ENCODE assay signal across 8 mouse cellular contexts in the genomic region with DNA sequence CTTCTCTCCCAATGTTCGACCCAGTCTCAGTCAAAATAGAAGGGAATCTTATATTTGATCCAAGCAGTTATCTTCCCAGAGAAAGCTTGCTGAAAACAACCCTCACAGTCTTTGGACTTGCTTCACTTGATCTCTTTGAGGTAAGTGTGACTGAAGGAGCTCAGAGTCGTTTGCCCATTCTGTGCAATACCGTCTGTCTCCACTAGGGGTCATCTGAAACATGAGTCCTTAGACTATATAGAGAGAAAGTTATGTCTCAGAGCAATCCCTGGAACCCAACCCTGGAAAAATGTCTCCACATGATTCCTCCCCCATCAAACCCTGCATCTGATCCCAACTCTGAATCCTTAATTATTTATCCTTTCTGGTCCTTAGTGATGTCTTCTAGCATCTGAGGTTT. TPM values are rescaled to one million over a fixed set of nuclear protein-coding genes. Genes with fewer than 3 reads are reported as not detected.
DNase-seq lines count a peak whose midpoint lies in the region; ATAC-seq lines count a peak whose summit lies in the region.

No protein-coding gene starts in this region.

- H3K9ac ChIP-seq in kidney, embryonic 16.5 days (replicated peaks; ENCODE audit: low read length): no peak overlapping the region
- no peak overlapping the region for H3K9ac ChIP-seq in intestine, embryonic 15.5 days

- no peak overlapping the region for H3K4me2 ChIP-seq in kidney, embryonic 16.5 days (replicated peaks; ENCODE audit: low read depth, low read length)
- H3K4me2 ChIP-seq in intestine, embryonic 15.5 days (replicated peaks): no peak overlapping the region

- no peaks in the 10 kb centered on the region for H3K27me3 ChIP-seq in kidney, embryonic 16.5 days (ENCODE audit: insufficient read depth, low read length)
- H3K27me3 ChIP-seq in intestine, embryonic 15.5 days (replicated peaks): no peaks in the 10 kb centered on the region

- H3K4me1 ChIP-seq in kidney, embryonic 16.5 days (ENCODE audit: insufficient read depth, low read length): no peaks in the 10 kb centered on the region
- no peaks in the 10 kb centered on the region for H3K4me1 ChIP-seq in intestine, embryonic 15.5 days (replicated peaks)

- H3K27ac ChIP-seq in kidney, embryonic 16.5 days (ENCODE audit: low read length): no peak overlapping the region
- no peak overlapping the region for H3K27ac ChIP-seq in intestine, embryonic 15.5 days

- no peaks in the 10 kb centered on the region for H3K36me3 ChIP-seq in kidney, embryonic 16.5 days (ENCODE audit: insufficient read depth, low read length)
- H3K36me3 ChIP-seq in intestine, embryonic 15.5 days: no peaks in the 10 kb centered on the region

- WGBS in kidney, embryonic 16.5 days: 9% methylated on average over 3 of the region's 3 CpGs
- WGBS in intestine, embryonic 15.5 days: 10% methylated on average over 3 of the region's 3 CpGs

- DNase-seq in kidney, adult 18-20 months: peak; percentile 23
- peak; percentile 36 to 44 for DNase-seq in B cell, adult 2 months
- peak; percentile 20 for DNase-seq in WW6 (ENCODE audit: low read depth, low spot score)
- peak; percentile 77 for DNase-seq in embryo, embryonic 11 days
- peak; percentile 25 for DNase-seq in thymus, postnatal 25 days

- H3K9me3 ChIP-seq in kidney, embryonic 16.5 days (ENCODE audit: low read length): no peaks in the 10 kb centered on the region
- H3K9me3 ChIP-seq in intestine, embryonic 15.5 days: no peaks in the 10 kb centered on the region

- no peak for ATAC-seq in kidney, embryonic 16.5 days (ENCODE audit: low FRiP score, low TSS enrichment)
- peak; percentile 56; the same call in 1 of the 2 replicates for ATAC-seq in intestine, embryonic 15.5 days
- peak; percentile 77 for ATAC-seq in megakaryocyte progenitor cell, adult 5-6 weeks (replicated peaks; ENCODE audit: poor library complexity)

- no peak overlapping the region for H3K4me3 ChIP-seq in kidney, embryonic 16.5 days (ENCODE audit: low read length)
- H3K4me3 ChIP-seq in intestine, embryonic 15.5 days (replicated peaks): no peak overlapping the region

RNA-seq across cellular contexts. Expression of gene Apob, which starts 13.4 kb away (rescaled TPM):
- polyA plus RNA-seq in kidney, embryonic 16.5 days (2015; fragmentation: Nextera tagmentation; extraction: Ambion mirVana): 0.36 and 0.42 TPM in 2 replicates
- polyA plus RNA-seq in intestine, embryonic 15.5 days (2015; fragmentation: Nextera tagmentation; extraction: Ambion mirVana): 54.4 and 55.7 TPM in 2 replicates
- total RNA-seq in megakaryocyte progenitor cell, adult 5-6 weeks (2015): under 0.01 TPM in 1 of 2 replicates, not detected in the other
- total RNA-seq in megakaryocyte progenitor cell, adult 5-6 weeks (2017): 0.10 TPM in 1 of 2 replicates, not detected in the other

Comparison
In these comparisons a context has a peak if more than half of its experiments do, and no peak if none do; other contexts are left out.
1. DNase-seq: peak in every context shown above with its lines; median percentile 77 in embryo, embryonic 11 days; 40 in B cell, adult 2 months; 25 in thymus, postnatal 25 days; 23 in kidney, adult 18-20 months; 20 in WW6.
2. RNA of gene Apob, which starts 13.4 kb away (polyA plus RNA-seq): 54.4 to 55.7 TPM in intestine, embryonic 15.5 days; 0.36 to 0.42 TPM in kidney, embryonic 16.5 days; every median in the first group is over 10 times any median in the second.